ENCODE assay signal across 10 mouse cellular contexts in genomic region chr2:32714117-32714986, GRCm38 (mm10). TPM values are rescaled to one million over a fixed set of nuclear protein-coding genes. Genes with fewer than 3 reads are reported as not detected.
DNase-seq lines count a peak whose midpoint lies in the region; ATAC-seq and TF ChIP-seq lines count a peak whose summit lies in the region.
"Had no signal": no experiment of that assay in that cellular context is flagged by ENCODE, and none has a peak within 500 bp of the region (broad histone marks: within the 10 kb centered on the region; RNA-seq: fewer than 3 reads in every experiment).

No protein-coding gene starts in this region.

- peaks cover 47% of the 10 kb centered on the region for H3K4me1 ChIP-seq in forebrain, embryonic 10.5 days
- peaks cover 6% of the 10 kb centered on the region for H3K4me1 ChIP-seq in forebrain, embryonic 11.5 days (replicated peaks; ENCODE audit: control insufficient read depth, insufficient read depth, low read length)
- H3K4me1 ChIP-seq in testis, adult 2 months (ENCODE audit: control insufficient read depth, insufficient read depth, low read length): peaks cover 19% of the 10 kb centered on the region
- H3K4me1 ChIP-seq in intestine, embryonic 15.5 days (replicated peaks): peaks cover 26% of the 10 kb centered on the region

- no peak overlapping the region for H3K9ac ChIP-seq in forebrain, embryonic 11.5 days (ENCODE audit: low read length)
- no peak overlapping the region for H3K9ac ChIP-seq in intestine, embryonic 15.5 days

- peak overlapping the region; percentile 97 for H3K4me3 ChIP-seq in forebrain, embryonic 10.5 days
- no peak overlapping the region for H3K4me3 ChIP-seq in forebrain, embryonic 11.5 days (ENCODE audit: low read depth, low read length)
- H3K4me3 ChIP-seq in testis, adult 2 months (ENCODE audit: control insufficient read depth, low read depth, low read length): peak overlapping the region; percentile 89
- H3K4me3 ChIP-seq in intestine, embryonic 15.5 days (replicated peaks): no peak overlapping the region

- H3K4me2 ChIP-seq in forebrain, embryonic 11.5 days (ENCODE audit: low read depth, low read length, severe bottlenecking): no peak overlapping the region
- H3K4me2 ChIP-seq in intestine, embryonic 15.5 days (replicated peaks): no peak overlapping the region

- intact Hi-C loops in left cerebral cortex, postnatal 10 days (cut with DNase I): loop anchor here (5.0 kb wide), 1 partner anchor 143 kb away; no protein-coding TSS in a partner anchor

- H3K27ac ChIP-seq in forebrain, embryonic 10.5 days: peak overlapping the region; percentile 98
- H3K27ac ChIP-seq in forebrain, embryonic 11.5 days (ENCODE audit: low read depth, low read length): no peak overlapping the region
- peak overlapping the region; percentile 91; the same call in 1 of the 2 replicates for H3K27ac ChIP-seq in testis, adult 2 months (ENCODE audit: control insufficient read depth, insufficient read depth, low read depth, low read length)
- H3K27ac ChIP-seq in intestine, embryonic 15.5 days: peak overlapping the region; percentile 98

- no peaks in the 10 kb centered on the region; the same call in 1 of the 2 replicates for H3K9me3 ChIP-seq in forebrain, embryonic 10.5 days
- H3K9me3 ChIP-seq in forebrain, embryonic 11.5 days (ENCODE audit: control insufficient read depth, low read length): no peaks in the 10 kb centered on the region
- H3K9me3 ChIP-seq in intestine, embryonic 15.5 days: no peaks in the 10 kb centered on the region
- H3K9me3 ChIP-seq: G1E had no signal

- no peak for TF ChIP-seq CTCF in testis, adult 2 months (IDR thresholded peaks at IDR 0.05; ENCODE audit: control insufficient read depth, insufficient read depth, insufficient replicate concordance, low read depth, low read length)

- TF ChIP-seq POLR2A in testis, adult 2 months (IDR thresholded peaks at IDR 0.05; ENCODE audit: control insufficient read depth, low read depth, low read length): no peak; the same call in 1 of the 2 replicates

- 73% methylated on average over 11 of the region's 11 CpGs for WGBS in forebrain, embryonic 10.5 days
- 64% methylated on average over 11 of the region's 11 CpGs for WGBS in forebrain, embryonic 11.5 days
- WGBS in intestine, embryonic 15.5 days: 44% methylated on average over 11 of the region's 11 CpGs

- no peak for DNase-seq in forebrain, embryonic 10.5 days (ENCODE audit: extremely low spot score, low spot score)
- no peak for DNase-seq in forebrain, embryonic 11.5 days (ENCODE audit: low spot score)
- no peak for DNase-seq in testis, postnatal 10 days (ENCODE audit: low spot score)
- peak; percentile 65 for DNase-seq in splenic B cell, adult 2 months (ENCODE audit: low read depth, low spot score)
- DNase-seq in embryo, embryonic 10 days (ENCODE audit: low spot score): no peak
- no peak for DNase-seq in left cerebral cortex, postnatal 10 days (ENCODE audit: extremely low spot score in 1 of 2, low spot score in 2 of 2)

- H3K27me3 ChIP-seq in forebrain, embryonic 10.5 days (ENCODE audit: poor library complexity, severe bottlenecking): no peaks in the 10 kb centered on the region
- no peaks in the 10 kb centered on the region for H3K27me3 ChIP-seq in forebrain, embryonic 11.5 days (ENCODE audit: control insufficient read depth, insufficient read depth, low read length)
- H3K27me3 ChIP-seq in testis, adult 2 months (ENCODE audit: control insufficient read depth, insufficient read depth, low read length): no peaks in the 10 kb centered on the region
- no peaks in the 10 kb centered on the region for H3K27me3 ChIP-seq in intestine, embryonic 15.5 days (replicated peaks)
- no peaks in the 10 kb centered on the region for H3K27me3 ChIP-seq in splenic B cell, adult 2 months (ENCODE audit: control insufficient read depth, insufficient read depth, low read length, poor library complexity, severe bottlenecking)

- ATAC-seq in forebrain, embryonic 11.5 days (replicated peaks; ENCODE audit: low FRiP score): no peak
- ATAC-seq in intestine, embryonic 15.5 days: no peak

- peaks cover 22% of the 10 kb centered on the region for H3K36me3 ChIP-seq in forebrain, embryonic 10.5 days (replicated peaks)
- H3K36me3 ChIP-seq in forebrain, embryonic 11.5 days (ENCODE audit: control insufficient read depth, insufficient read depth, low read length): peaks cover 8% of the 10 kb centered on the region; the same call in 1 of the 2 replicates
- peaks cover 5% of the 10 kb centered on the region for H3K36me3 ChIP-seq in testis, adult 2 months (ENCODE audit: control insufficient read depth, insufficient read depth, low read length)
- H3K36me3 ChIP-seq in intestine, embryonic 15.5 days: peaks cover 12% of the 10 kb centered on the region
- peaks cover 9% of the 10 kb centered on the region for H3K36me3 ChIP-seq in splenic B cell, adult 2 months (ENCODE audit: control insufficient read depth, insufficient read depth, low read length, poor library complexity, severe bottlenecking)

RNA-seq across cellular contexts. Expression of gene Cdk9, which starts 1.5 kb away (rescaled TPM):
- 135 and 139 TPM in 2 replicates for polyA plus RNA-seq in forebrain, embryonic 10.5 days (2016; fragmentation: Nextera tagmentation; extraction: Ambion mirVana)
- polyA plus RNA-seq in forebrain, embryonic 11.5 days (2014; fragmentation: Nextera tagmentation; extraction: Ambion mirVana): 79.2 and 95.7 TPM in 2 replicates
- 105 and 121 TPM in 2 replicates for polyA plus RNA-seq in testis, adult 2 months (2012; rRNA removed)
- 95.7 and 99.6 TPM in 2 replicates for polyA plus RNA-seq in intestine, embryonic 15.5 days (2015; fragmentation: Nextera tagmentation; extraction: Ambion mirVana)
- total RNA-seq in left cerebral cortex, postnatal 10 days (2021): 10 to 100 TPM; 89.3 to 92.5 TPM

RNA-seq across cellular contexts. Expression of gene Sh2d3c, which starts 6.5 kb away (rescaled TPM):
- polyA plus RNA-seq in forebrain, embryonic 10.5 days (2016; fragmentation: Nextera tagmentation; extraction: Ambion mirVana): 28.6 and 30.2 TPM in 2 replicates
- 33.2 and 33.7 TPM in 2 replicates for polyA plus RNA-seq in forebrain, embryonic 11.5 days (2014; fragmentation: Nextera tagmentation; extraction: Ambion mirVana)
- polyA plus RNA-seq in testis, adult 2 months (2012; rRNA removed): 1.9 and 2.3 TPM in 2 replicates
- 27.8 and 28.6 TPM in 2 replicates for polyA plus RNA-seq in intestine, embryonic 15.5 days (2015; fragmentation: Nextera tagmentation; extraction: Ambion mirVana)
- 10 to 100 TPM; 33.0 to 37.3 TPM for total RNA-seq in left cerebral cortex, postnatal 10 days (2021)

RNA-seq across cellular contexts. Expression of gene Fpgs, which starts 10.4 kb away (rescaled TPM):
- polyA plus RNA-seq in forebrain, embryonic 10.5 days (2016; fragmentation: Nextera tagmentation; extraction: Ambion mirVana): 27.4 and 29.5 TPM in 2 replicates
- 21.9 and 22.3 TPM in 2 replicates for polyA plus RNA-seq in forebrain, embryonic 11.5 days (2014; fragmentation: Nextera tagmentation; extraction: Ambion mirVana)
- polyA plus RNA-seq in testis, adult 2 months (2012; rRNA removed): 39.4 and 45.3 TPM in 2 replicates
- 30.1 and 35.5 TPM in 2 replicates for polyA plus RNA-seq in intestine, embryonic 15.5 days (2015; fragmentation: Nextera tagmentation; extraction: Ambion mirVana)
- total RNA-seq in left cerebral cortex, postnatal 10 days (2021): 10 to 100 TPM; 11.4 to 14.4 TPM

RNA-seq across cellular contexts. Expression of gene 6330409D20Rik, which starts 26.5 kb away (rescaled TPM):
- polyA plus RNA-seq in forebrain, embryonic 10.5 days (2016; fragmentation: Nextera tagmentation; extraction: Ambion mirVana): 0.69 and 1.2 TPM in 2 replicates
- 2.1 and 2.3 TPM in 2 replicates for polyA plus RNA-seq in forebrain, embryonic 11.5 days (2014; fragmentation: Nextera tagmentation; extraction: Ambion mirVana)
- polyA plus RNA-seq in testis, adult 2 months (2012; rRNA removed): 0.10 and 0.16 TPM in 2 replicates
- 0.13 and 0.34 TPM in 2 replicates for polyA plus RNA-seq in intestine, embryonic 15.5 days (2015; fragmentation: Nextera tagmentation; extraction: Ambion mirVana)
- total RNA-seq in left cerebral cortex, postnatal 10 days (2021): 1 to 10 TPM; 2.3 to 2.9 TPM
- total RNA-seq: G1E had no signal
- polyA plus RNA-seq: G1E; large intestine, adult 2 months had no signal

RNA-seq across cellular contexts. Expression of gene Tor2a, which starts 42.7 kb away (rescaled TPM):
- 54.0 and 54.9 TPM in 2 replicates for polyA plus RNA-seq in forebrain, embryonic 10.5 days (2016; fragmentation: Nextera tagmentation; extraction: Ambion mirVana)
- polyA plus RNA-seq in forebrain, embryonic 11.5 days (2014; fragmentation: Nextera tagmentation; extraction: Ambion mirVana): 56.8 and 68.3 TPM in 2 replicates
- polyA plus RNA-seq in testis, adult 2 months (2012; rRNA removed): 17.9 and 18.3 TPM in 2 replicates
- polyA plus RNA-seq in intestine, embryonic 15.5 days (2015; fragmentation: Nextera tagmentation; extraction: Ambion mirVana): 61.4 and 64.2 TPM in 2 replicates
- 10 to 100 TPM; 28.6 to 28.9 TPM for total RNA-seq in left cerebral cortex, postnatal 10 days (2021)

Comparison
In these comparisons a context has a peak if more than half of its experiments do, and no peak if none do; other contexts are left out.
1. H3K4me3 ChIP-seq: peak in forebrain, embryonic 10.5 days (single experiment) and testis, adult 2 months (single experiment); none in forebrain, embryonic 11.5 days (single experiment) and intestine, embryonic 15.5 days (single experiment).